Mouse (Mus musculus) layer of hippocampus, adult 18-20 months (tissue): ENCODE measurements around the gene Olfr316. TPM values are rescaled to one million over a fixed set of nuclear protein-coding genes. Genes with fewer than 3 reads are reported as not detected.
"Not testable (repeated sequence)": the region's sequence is repeated elsewhere in the genome, so short reads cannot be mapped to it uniquely, and the experiment has no call there.

Source experiments
- DNase-seq, 2 experiments: peaks; one replicate each; pipeline ENCODE4 v3.0.0; 2022; ENCODE audit warnings: low spot score in 2 of 2
- long read RNA-seq: library from polyadenylated mRNA; stranded (forward); transcript quantifications from one replicate; pipeline ENCODE4 v2.0.0, GENCODE M21; 2021
- total RNA-seq, 2 experiments: library from RNA; stranded (reverse); gene quantifications; 2 replicates each; pipeline ENCODE4 v1.2.3; 2021

Olfr316 gene
- 1 to 10 TPM; 1.1 to 1.4 TPM for total RNA-seq
- long read RNA-seq, partial matches to known transcripts, result 0 of 4 reads
- long read RNA-seq, other reads (novel, unspliced or antisense), result 3 of 4 reads

- no peak for DNase-seq
These were observed at the start of gene Olfr316 for GRCm38 (mm10) chr11:58752434-58752833. Gene Olfr316 (plus strand): TSS chr11:58752734.

DNA sequence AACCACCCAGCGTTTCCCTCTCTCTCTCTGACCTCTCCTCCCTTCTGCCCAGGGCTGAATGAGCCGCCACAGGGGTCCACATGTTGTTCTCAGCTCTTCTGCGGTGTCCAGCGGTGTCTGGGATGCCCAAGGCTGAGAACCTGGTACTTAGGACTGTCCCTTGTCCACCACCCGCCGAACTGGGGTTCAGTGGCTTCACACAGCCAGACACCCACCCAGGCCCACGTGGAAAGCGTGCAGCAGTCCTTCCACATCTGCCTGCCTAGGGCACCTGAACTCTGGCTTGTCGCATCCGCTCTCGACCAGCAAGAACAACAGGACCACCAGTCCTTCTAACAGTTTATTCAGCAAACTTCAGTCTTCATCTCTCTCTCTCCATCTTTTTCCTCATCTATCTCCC, 43.4 kb upstream of the Olfr316 start:
- no peak for DNase-seq

DNA sequence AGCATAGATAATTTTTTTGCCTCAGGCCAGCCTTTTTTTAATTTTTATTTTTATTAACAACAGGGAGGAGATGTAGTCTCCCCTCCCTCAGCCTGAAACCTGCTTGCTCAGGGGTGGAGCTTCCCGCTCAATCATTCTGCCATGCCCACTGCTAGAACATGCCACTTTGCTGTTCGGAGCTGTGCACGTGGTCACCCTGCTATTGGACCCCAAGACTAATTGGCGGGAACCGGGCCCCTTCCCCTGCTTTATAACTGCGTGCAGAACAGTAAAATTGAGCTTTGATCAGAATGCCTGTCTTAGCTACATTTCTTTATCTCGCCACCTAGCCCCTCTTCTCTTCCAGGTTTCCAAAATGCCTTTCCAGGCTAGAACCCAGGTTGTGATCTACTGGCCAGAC, 34.8 kb upstream of the Olfr316 start:
- not testable (repeated sequence) for DNase-seq

DNA sequence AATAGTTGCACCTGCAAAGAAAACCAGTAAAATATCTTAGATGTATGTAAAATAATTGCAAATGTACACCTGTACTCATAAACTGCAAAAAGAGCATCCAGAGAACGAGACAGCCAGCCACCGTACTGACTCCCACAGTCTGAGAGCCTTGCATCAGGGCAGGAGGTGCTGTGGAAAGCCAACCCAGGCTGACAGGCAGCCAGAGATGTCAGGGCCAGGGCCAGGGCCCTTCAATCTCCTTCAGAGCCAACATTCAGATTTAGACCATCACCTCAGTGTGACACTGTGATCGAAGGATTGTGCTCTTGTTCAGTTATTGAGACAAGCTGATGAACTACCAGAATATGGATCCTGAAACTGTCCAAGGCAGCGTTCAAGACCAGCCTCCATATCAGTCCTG, 32.8 kb upstream of the Olfr316 start:
- no peak for DNase-seq

- DNase-seq, result no peak
These were observed 28.6 kb upstream of the Olfr316 start, which contains the start of gene Olfr318 for GRCm38 (mm10) chr11:58723914-58724313. Gene Olfr318 (minus strand): TSS chr11:58724014.

DNA sequence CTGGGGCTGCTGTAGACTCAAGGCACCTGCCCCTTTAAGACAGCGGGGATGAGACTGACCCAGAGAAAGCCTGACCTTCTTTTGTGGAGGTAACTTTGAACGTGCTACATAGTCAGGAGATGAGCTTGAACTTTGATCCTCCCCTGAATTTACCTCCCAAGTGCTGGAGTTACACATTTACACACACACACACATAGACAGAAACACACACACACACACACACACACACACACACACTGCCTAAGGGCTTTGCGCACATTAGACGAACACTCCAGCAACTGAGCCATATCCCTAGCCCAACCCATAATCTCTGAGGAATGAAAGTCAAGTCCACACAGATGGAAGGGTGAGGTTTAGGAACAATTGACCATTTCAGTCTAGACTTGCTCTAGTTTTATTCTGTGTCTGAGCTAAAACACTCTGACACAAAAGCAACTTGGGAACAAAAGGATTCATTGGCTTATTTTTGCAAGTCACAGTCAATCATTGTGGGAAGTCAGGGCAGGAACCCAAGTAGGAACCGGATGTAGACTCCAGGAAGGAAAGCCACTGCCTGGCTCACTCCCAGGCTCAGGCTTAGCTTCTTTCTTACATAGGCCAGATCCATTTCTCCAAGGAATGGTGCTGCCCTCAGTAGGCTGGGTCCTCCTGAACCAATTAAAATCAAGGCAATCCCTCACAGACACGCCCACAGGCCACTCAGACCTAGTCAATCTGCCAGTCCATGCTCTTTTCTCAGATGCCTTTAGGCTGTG, 24.5 kb upstream of the Olfr316 start:
- DNase-seq, result not testable (repeated sequence)

DNA sequence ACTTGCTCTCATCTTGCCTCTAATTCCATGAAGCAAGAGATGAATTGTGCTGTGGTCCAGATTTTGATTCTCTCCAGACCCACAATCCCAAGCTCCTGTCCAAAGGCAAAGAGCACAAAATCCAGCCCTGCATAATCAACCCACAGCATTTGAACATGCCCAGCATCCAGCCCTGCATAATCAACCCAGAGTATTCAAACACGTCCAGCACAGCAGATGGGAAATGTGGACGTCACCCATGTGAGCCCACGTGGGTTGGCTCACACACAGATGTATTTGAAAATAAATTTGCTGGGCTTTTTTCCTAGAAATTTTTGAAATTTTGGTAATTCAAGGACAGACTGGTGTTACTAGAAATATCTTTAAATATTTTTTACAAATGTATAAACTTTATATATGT, 19.2 kb upstream of the Olfr316 start:
- peak; percentile 40 to 73 for DNase-seq

GRCm38 (mm10) chr11:58738792-58739262, 13.7 kb upstream of the Olfr316 start, which contains the start of gene Olfr317:
Gene Olfr317 (minus strand): TSS chr11:58739212.
- DNase-seq, result no peak

GRCm38 (mm10) chr11:58751096-58751495, 1.4 kb upstream of the Olfr316 start:
- DNase-seq, result peak; percentile 47 to 53

- DNase-seq, result no peak
These were observed 20.4 kb downstream of the Olfr316 start, which contains the start of gene Olfr315 for GRCm38 (mm10) chr11:58772888-58773287. Gene Olfr315 (plus strand): TSS chr11:58773188.

GRCm38 (mm10) chr11:58782480-58783089, 30.1 kb downstream of the Olfr316 start, which contains the start of gene Olfr314:
Gene Olfr314 (plus strand): TSS chr11:58782952.
- no peak for DNase-seq

DNA sequence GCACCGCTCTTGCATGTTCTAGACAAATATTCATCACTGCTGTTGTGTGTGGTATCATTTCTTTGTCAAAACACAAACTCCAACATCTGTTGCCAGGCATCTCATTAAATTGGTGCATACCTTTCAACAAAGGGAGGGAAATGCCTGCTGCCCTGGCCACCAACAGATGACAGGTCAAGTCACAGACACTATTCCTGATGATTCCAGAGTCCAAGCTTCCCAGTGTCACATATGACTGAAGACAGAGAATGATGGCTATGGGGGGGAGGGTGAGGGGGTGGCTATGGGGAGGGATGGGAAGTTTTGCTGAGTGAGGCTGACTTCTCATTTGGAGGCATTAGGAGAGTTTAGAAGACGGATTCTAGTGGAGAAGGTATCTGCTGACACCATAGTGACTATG, 31.6 kb downstream of the Olfr316 start:
- DNase-seq, result no peak

DNA sequence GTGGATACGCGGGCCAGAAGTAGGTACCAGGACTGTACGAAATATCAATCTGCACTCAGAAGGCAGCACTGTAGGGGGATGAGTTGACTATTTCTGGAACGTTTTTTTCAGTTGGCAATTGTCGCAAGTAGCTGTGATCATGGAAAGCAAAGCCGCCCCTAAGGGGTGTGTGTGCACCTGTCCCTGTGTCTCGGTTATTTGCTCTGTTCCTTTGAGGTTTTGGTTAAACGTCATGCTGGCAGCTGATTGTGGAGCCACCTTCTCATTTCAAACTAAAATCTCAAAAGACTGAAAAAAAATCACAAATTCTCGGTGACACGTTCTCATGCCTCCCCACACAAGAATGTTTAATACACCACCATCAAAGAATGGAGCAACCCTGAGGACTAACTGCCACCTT, 35.1 kb downstream of the Olfr316 start:
- no peak for DNase-seq

- no peak for DNase-seq
These were observed 35.8 kb downstream of the Olfr316 start for GRCm38 (mm10) chr11:58788346-58788745.

- no peak for DNase-seq
These were observed 37.0 kb downstream of the Olfr316 start for GRCm38 (mm10) chr11:58789532-58789931.

DNA sequence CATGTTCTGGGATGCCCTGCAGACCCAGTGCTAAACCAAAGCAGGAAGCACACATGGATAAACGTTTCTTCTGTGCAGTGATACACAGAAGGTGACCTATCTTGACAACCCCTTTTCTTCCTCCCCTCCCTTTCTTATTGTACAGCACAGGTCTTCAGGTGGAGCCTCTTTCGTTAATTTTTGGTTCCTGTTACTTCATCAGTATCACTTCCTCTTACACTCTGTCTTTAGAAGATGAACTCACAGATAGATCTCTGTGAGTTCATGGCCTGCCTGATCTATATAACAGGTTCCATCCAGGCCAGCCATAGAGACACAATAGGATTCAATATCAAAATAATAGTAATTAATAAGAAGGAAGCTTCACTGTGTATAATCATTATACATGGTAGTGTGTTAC, 37.5 kb downstream of the Olfr316 start:
- no peak for DNase-seq

DNA sequence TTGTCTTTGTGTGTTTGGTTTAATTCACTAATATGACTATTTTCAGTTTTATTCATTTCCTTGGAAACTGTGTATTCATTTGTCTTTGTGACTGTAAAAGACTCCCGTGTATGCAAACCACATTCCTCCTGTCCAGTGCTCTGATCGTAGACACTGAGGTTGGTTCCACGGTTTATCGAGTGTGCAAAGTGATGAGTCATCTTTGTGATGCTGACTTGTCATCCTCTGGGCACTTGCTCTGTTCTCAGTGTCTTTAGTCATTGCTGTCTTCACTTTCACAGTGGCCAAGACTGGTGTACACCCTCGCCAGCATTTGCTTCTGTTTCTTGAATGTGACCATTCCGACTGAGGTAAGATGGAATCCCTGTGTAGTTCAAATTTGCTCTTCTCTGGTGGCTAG, 38.1 kb downstream of the Olfr316 start:
- DNase-seq, result no peak

DNA sequence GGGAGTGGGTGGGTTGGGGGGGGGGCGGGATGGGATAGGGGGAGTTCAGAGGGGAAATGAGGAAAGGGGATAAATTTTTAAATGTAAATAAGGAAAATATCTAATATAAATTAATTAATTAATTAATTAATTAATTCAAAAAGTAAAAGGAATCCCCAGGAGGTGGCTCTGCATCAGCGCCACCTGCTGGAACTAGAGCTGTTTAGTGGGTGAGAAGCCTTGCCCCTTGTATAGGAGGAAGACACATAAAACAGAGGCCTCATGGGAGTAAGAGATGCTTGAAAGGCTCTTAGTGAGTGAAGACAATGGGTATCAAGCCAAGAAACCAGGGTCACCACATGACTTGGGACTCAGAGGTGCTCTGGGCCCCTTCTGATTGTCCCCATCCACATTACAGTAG, 43.3 kb downstream of the Olfr316 start:
- DNase-seq, result no peak

- DNase-seq, result peak; percentile 67 to 89
These were observed 44.3 kb downstream of the Olfr316 start for GRCm38 (mm10) chr11:58796850-58797249.

DNA sequence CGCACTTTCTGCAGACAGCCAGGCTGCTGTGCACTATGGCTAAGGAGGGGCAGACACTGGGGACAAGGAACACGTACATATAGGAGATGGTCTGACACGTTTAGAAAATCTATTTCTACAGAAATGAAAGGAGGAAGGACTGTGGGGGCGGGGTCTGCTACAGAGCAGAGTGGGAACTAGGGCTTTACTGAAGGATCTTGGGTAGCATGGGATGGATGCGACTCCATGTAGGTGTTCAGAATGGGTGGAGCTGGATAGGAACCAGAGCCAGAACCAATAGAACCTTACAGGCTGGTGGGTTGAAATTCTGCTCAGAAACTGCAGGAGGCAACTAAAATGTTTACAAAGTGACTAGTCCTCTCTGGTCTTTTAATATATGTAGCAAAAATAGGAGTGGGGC, 47.2 kb downstream of the Olfr316 start:
- no peak for DNase-seq

- peak; percentile 22 to 63 for DNase-seq
These were observed 49.2 kb downstream of the Olfr316 start, which contains the start of gene Fam183b for GRCm38 (mm10) chr11:58801558-58802228. Gene Fam183b (minus strand): TSS chr11:58801960.

DNA sequence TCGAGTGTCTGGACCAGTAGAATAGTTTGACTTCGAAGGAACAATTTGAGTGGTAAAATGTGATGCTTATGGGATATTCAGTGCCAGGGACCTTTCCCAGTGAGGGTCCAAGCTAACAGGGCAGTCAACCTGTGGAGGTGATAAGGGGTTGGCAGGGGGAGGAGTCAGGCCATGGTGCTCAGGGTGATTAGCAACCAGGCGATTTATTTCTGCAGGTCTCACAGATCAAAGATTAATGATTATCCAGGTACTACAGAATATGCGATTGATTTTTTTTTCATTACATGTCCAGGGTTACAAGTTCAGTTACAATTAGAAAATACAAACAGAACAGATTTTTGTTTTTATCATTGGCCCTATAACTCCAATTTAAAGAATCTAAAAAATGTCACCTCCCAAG, 51.3 kb downstream of the Olfr316 start:
- no peak for DNase-seq
